ENCODE assay signal across 8 mouse cellular contexts in the genomic region with DNA sequence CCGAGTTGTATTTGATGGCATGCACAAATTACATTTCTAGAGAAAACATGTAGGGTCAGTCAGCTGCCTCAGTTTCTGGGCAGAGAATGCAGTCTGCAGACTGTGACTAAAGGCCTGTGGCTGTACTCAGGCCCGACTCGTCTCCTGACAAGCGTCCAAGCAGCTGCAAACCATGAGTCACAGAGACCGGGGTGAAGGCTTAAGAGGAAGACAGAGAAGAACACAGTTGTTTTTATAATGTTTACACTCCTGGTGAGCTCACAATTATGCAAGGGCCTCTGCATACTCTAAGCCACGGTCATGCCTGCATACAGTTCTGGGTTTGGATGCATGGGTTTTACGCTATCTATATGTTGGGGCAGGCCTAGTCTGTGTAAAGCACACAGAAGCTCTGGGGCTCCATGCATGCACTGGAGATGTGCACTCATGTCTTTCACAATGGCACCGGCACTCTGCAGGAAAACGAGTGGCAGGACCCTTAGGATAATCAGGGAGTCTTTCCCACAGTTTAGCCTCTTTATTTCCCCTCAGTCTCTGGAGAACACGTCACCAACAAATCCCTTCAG. TPM values are rescaled to one million over a fixed set of nuclear protein-coding genes. Genes with fewer than 3 reads are reported as not detected.
DNase-seq lines count a peak whose midpoint lies in the region; ATAC-seq lines count a peak whose summit lies in the region.

No protein-coding gene starts in this region.

- H3K4me1 ChIP-seq in forebrain, embryonic 16.5 days (replicated peaks; ENCODE audit: control insufficient read depth, insufficient read depth, low read length) = peaks cover 45% of the 10 kb centered on the region
- peaks cover 44% of the 10 kb centered on the region for H3K4me1 ChIP-seq in hindbrain, embryonic 13.5 days (replicated peaks)
- peaks cover 56% of the 10 kb centered on the region for H3K4me1 ChIP-seq in midbrain, embryonic 12.5 days

- 17% methylated on average over 10 of the region's 10 CpGs for WGBS in forebrain, embryonic 16.5 days
- 53% methylated on average over 10 of the region's 10 CpGs for WGBS in hindbrain, embryonic 13.5 days
- 21% methylated on average over 10 of the region's 10 CpGs for WGBS in midbrain, embryonic 12.5 days

- peak overlapping the region; percentile 72 for H3K27ac ChIP-seq in forebrain, embryonic 16.5 days (ENCODE audit: low read length)
- peak overlapping the region; percentile 48; the same call in 1 of the 2 replicates for H3K27ac ChIP-seq in hindbrain, embryonic 13.5 days
- H3K27ac ChIP-seq in midbrain, embryonic 12.5 days (replicated peaks) = peak overlapping the region; percentile 81

- ATAC-seq in forebrain, embryonic 16.5 days = no peak
- ATAC-seq in hindbrain, embryonic 13.5 days (ENCODE audit: low FRiP score) = no peak
- ATAC-seq in midbrain, embryonic 12.5 days (ENCODE audit: low FRiP score, low read depth) = peak; percentile 44

- no peaks in the 10 kb centered on the region for H3K36me3 ChIP-seq in forebrain, embryonic 16.5 days (ENCODE audit: control insufficient read depth, insufficient read depth)
- H3K36me3 ChIP-seq in hindbrain, embryonic 13.5 days = no peaks in the 10 kb centered on the region
- H3K36me3 ChIP-seq in midbrain, embryonic 12.5 days = no peaks in the 10 kb centered on the region

- H3K9me3 ChIP-seq in forebrain, embryonic 16.5 days (ENCODE audit: control insufficient read depth, low read length) = no peaks in the 10 kb centered on the region
- no peaks in the 10 kb centered on the region for H3K9me3 ChIP-seq in hindbrain, embryonic 13.5 days
- no peaks in the 10 kb centered on the region for H3K9me3 ChIP-seq in midbrain, embryonic 12.5 days

- no peak overlapping the region for H3K4me2 ChIP-seq in forebrain, embryonic 16.5 days (ENCODE audit: low read length)
- no peak overlapping the region for H3K4me2 ChIP-seq in hindbrain, embryonic 13.5 days
- peak overlapping the region; percentile 26 for H3K4me2 ChIP-seq in midbrain, embryonic 12.5 days (replicated peaks)

- H3K27me3 ChIP-seq in forebrain, embryonic 16.5 days (replicated peaks; ENCODE audit: control insufficient read depth, insufficient read depth, low read length) = no peaks in the 10 kb centered on the region
- no peaks in the 10 kb centered on the region for H3K27me3 ChIP-seq in hindbrain, embryonic 13.5 days
- H3K27me3 ChIP-seq in midbrain, embryonic 12.5 days = no peaks in the 10 kb centered on the region; the same call in 1 of the 2 replicates

- H3K9ac ChIP-seq in forebrain, embryonic 16.5 days (replicated peaks; ENCODE audit: low read depth, low read length) = no peak overlapping the region
- no peak overlapping the region for H3K9ac ChIP-seq in hindbrain, embryonic 13.5 days
- H3K9ac ChIP-seq in midbrain, embryonic 12.5 days (replicated peaks) = no peak overlapping the region; the same call in 1 of the 2 replicates

- no peak overlapping the region for H3K4me3 ChIP-seq in forebrain, embryonic 16.5 days (replicated peaks; ENCODE audit: low read length)
- H3K4me3 ChIP-seq in hindbrain, embryonic 13.5 days = no peak overlapping the region
- H3K4me3 ChIP-seq in midbrain, embryonic 12.5 days = no peak overlapping the region

- peak; percentile 54 for DNase-seq in ovary, adult 18-20 months (ENCODE audit: low spot score)
- no peak for DNase-seq in ovary, postnatal 10 days (ENCODE audit: low spot score)
- DNase-seq in left cerebral cortex, adult 8-10 months (ENCODE audit: low spot score in 2 of 2) = no peak
- no peak for DNase-seq in spleen, postnatal 4 days (ENCODE audit: low spot score in 2 of 2)
- DNase-seq in thymus, postnatal 0 days (ENCODE audit: low spot score) = no peak

RNA-seq across cellular contexts. Expression of gene Ptgfrn, which starts 39.8 kb away (rescaled TPM):
- 3.2 and 3.4 TPM in 2 replicates for polyA plus RNA-seq in forebrain, embryonic 16.5 days (2015; fragmentation: Nextera tagmentation; extraction: Ambion mirVana)
- polyA plus RNA-seq in hindbrain, embryonic 13.5 days (2015; fragmentation: Nextera tagmentation; extraction: Ambion mirVana) = 2.1 and 2.4 TPM in 2 replicates
- polyA plus RNA-seq in midbrain, embryonic 12.5 days (2016; fragmentation: Nextera tagmentation; extraction: Ambion mirVana) = 1.9 and 2.6 TPM in 2 replicates
- total RNA-seq in left cerebral cortex, adult 8-10 months (2022) = 10 to 100 TPM; 28.8 to 31.3 (median 29.4) TPM
- polyA plus RNA-seq in thymus, postnatal 0 days (2015; fragmentation: Nextera tagmentation; extraction: Ambion mirVana) = 1.1 and 1.7 TPM in 2 replicates

RNA-seq across cellular contexts. Expression of gene Cd101, which starts 41.0 kb away (rescaled TPM):
- polyA plus RNA-seq in forebrain, embryonic 16.5 days (2015; fragmentation: Nextera tagmentation; extraction: Ambion mirVana) = not detected in 2 replicates
- 0.12 TPM in 1 of 2 replicates, not detected in the other for polyA plus RNA-seq in hindbrain, embryonic 13.5 days (2015; fragmentation: Nextera tagmentation; extraction: Ambion mirVana)
- not detected in 2 replicates for polyA plus RNA-seq in midbrain, embryonic 12.5 days (2016; fragmentation: Nextera tagmentation; extraction: Ambion mirVana)
- 1 to 10 TPM in 2 of 4 experiments, under 1 TPM in 2; 0.48 to 1.4 (median 0.92) TPM for total RNA-seq in left cerebral cortex, adult 8-10 months (2022)
- polyA plus RNA-seq in thymus, postnatal 0 days (2015; fragmentation: Nextera tagmentation; extraction: Ambion mirVana) = 0.58 and 0.68 TPM in 2 replicates
